Mouse (Mus musculus) heart, postnatal 14 days (tissue): ENCODE data around the gene Actl10. TPM values are rescaled to one million over a fixed set of nuclear protein-coding genes. Genes with fewer than 3 reads are reported as not detected.

Experiments
- DNase-seq, 2 experiments: peaks; one replicate each; pipeline ENCODE4 v3.0.0; 2021 to 2022
- intact Hi-C: fragments of 180-260 bp; cut with DNase I; formaldehyde crosslinking; loops from one replicate; pipeline ENCODE4 v1.15.1; 2025
- total RNA-seq, 2 experiments: library from RNA; stranded (reverse); gene quantifications; 2 replicates each; pipeline ENCODE4 v1.2.3; 2021

The Actl10 gene
- total RNA-seq, 2 experiments from 2014 or later: not detected

GRCm38 (mm10) chr2:154574271-154574670 lies 22.7 kb downstream of the Actl10 start:
- DNase-seq: no peak
- intact Hi-C loops: no loop called here

- no peak for DNase-seq
- intact Hi-C loops: no loop called here
Measured at GRCm38 (mm10) chr2:154576876-154577743, 25.5 kb downstream of the Actl10 start.

DNA sequence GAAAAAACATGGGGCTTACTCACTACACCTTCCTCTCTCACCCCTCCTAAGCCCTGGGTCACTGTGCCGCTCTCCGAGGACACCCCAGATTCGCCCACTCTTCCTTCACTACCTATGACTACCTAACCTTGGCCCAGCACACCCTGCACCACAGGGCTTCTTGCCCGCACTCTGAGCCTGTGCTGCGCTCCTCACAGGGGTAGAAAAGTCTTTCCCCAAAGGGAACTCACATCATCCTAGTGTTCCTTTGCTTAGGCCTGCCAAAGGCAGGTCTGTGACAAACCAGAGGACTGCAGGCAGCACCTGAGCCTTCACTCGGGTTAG lies 26.1 kb downstream of the Actl10 start:
- no peak for DNase-seq
- intact Hi-C loops: no loop called here

- intact Hi-C loops: no loop called here
- peak; percentile 36 to 65 for DNase-seq
Measured at GRCm38 (mm10) chr2:154580586-154580985, 29.0 kb downstream of the Actl10 start.

GRCm38 (mm10) chr2:154581421-154581820 lies 29.8 kb downstream of the Actl10 start:
- intact Hi-C loops: no loop called here
- no peak for DNase-seq

DNA sequence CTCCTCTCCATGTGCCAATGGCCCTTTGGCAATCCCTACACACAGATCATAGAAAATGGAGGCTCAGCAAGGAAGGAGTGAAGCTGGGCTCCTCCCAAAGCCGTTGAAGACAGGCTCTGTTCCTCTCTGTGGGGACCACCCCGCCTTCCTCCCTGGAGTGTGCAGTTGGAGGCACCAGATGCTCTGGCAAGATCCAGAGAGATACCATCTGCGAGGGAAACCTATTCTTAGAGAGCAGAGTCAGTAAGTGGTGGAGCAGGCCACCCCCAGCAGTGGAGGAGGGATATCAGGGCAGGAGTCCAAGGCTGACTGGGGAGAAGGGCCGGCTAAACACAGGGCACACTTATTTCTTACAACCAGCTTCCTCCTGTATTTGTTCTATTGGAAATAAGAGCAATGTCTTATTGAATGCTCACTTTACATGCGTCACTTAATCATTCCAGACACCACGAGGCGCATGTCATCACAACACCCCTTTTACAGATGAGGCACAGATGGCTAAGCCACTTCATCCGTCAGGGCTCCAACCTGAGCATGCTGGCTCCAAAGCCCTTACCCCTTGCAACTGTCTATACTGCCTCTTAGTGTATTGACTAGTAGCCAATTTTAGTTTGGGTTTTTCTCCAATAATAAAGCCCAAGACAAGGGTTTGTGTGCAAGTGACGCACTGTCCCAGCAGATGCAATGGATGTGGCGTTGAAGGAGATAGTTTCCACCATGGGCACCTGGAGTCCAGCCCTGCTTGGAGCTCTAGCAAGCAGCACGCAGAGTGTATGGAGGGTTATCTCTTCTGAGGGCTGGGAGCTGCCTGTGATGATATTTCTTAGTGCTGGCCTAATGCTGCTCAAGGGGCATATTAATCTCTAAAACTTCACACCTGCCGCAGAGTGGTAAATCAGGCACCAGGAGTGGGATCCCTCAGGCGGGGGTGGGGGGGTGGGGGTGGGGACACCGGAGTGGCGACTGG lies 32.6 kb downstream of the Actl10 start:
- DNase-seq: no peak
- intact Hi-C loops: no loop called here

GRCm38 (mm10) chr2:154584931-154585601 lies 33.5 kb downstream of the Actl10 start:
- DNase-seq: no peak
- intact Hi-C loops: no loop called here

DNA sequence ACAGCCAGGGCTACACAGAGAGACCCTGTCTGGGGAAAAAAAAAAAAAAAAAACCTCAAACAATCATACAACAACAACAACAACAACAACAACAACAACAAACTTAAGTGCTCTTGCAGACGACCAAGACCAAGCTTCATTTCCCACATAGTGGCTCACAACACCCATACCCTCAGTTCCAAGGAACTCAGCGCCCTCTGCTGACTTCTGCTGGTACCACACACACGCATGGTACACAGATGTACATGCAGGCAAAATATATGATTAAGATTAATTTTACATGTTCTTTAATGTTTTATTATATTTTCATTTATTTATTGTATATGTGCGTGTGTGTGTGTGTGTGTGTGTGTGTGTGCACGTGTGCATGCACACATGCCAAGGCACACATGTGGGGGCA lies 34.8 kb downstream of the Actl10 start:
- intact Hi-C loops: no loop called here
- DNase-seq: peak in 1 of 2 experiments; percentile 59

GRCm38 (mm10) chr2:154589051-154589450 lies 37.5 kb downstream of the Actl10 start:
- DNase-seq: no peak
- intact Hi-C loops: no loop called here

DNA sequence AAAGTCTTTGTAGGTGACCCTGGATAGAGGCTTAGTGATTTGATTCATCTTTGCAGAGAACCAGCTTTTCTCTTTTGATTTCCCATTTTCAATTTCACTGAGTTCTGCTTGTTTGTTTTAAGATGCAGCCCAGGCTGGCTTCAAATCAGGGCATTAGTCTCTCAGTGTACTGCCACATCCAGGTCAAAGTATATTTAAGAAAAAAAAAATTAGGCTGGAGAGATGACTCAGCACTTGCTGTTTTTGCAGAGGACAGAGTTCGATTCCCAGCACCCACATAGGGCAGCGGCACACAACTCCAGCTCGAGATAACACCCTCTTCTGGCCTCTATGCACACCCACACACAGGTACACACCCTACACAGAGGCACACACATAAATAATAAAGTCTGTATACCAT lies 39.7 kb downstream of the Actl10 start:
- intact Hi-C loops: no loop called here

GRCm38 (mm10) chr2:154593025-154593424 lies 41.4 kb downstream of the Actl10 start:
- intact Hi-C loops: no loop called here
- peak; percentile 27 to 46 for DNase-seq

More for the DNA sequence above, 39.7 kb downstream of the Actl10 start:
- DNase-seq: no peak

- intact Hi-C loops: loop anchor here (1.0 kb wide), 1 partner anchor 14 kb away; no protein-coding TSS in a partner anchor
- DNase-seq: no peak
Measured at GRCm38 (mm10) chr2:154595775-154596174, 44.2 kb downstream of the Actl10 start.

- intact Hi-C loops: no loop called here
- no peak for DNase-seq
Measured at GRCm38 (mm10) chr2:154597399-154597798, 45.8 kb downstream of the Actl10 start.

DNA sequence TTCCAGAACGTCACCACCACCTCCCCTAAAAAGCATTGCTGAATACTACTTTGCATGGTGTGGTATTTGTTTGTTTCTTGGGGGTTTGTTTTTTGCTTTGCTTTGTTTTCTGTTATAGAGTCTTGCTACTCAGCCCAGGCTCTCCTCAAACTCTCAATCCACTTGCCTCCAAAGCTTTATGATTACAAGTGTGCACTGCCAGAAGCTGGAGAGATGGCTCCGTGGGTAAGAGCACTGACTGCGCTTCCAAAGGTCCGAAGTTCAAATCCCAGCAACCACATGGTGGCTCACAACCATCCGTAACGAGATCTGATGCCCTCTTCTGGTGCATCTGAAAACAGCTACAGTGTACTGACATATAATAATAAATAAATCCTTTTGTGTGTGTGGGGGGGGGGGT lies 49.0 kb downstream of the Actl10 start:
- intact Hi-C loops: no loop called here
- DNase-seq: no peak

DNA sequence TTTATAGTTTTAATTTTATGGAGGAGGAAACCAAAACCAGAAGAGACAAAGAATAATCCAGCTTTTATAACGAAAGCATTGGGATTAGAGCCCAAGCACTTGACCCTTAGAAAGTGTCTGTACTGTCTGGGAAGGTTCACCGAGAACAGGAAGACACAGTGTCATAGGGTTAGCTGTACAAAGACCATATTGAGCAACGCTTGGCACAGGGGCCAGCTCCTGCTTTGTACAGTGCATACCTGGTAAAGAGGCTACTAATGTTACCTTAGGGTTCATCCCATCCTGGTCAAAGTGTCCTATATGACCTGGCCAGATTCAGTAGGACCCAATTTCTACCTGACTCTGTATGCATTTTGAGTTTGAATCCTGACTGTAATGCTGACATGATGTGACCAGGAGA lies 49.7 kb downstream of the Actl10 start:
- intact Hi-C loops: no loop called here
- DNase-seq: no peak

Other genes starting within 250 kb of the Actl10 start
- gene Bpifb9b, start 244.5 kb upstream of the Actl10 start, total RNA-seq: not detected
- gene Cdk5rap1, start 178.8 kb upstream of the Actl10 start, total RNA-seq: 10 to 100 TPM; 19.0 to 19.2 TPM
- gene Snta1, start 143.7 kb upstream of the Actl10 start, total RNA-seq: 10 to 100 TPM; 91.4 to 98.7 TPM
- gene Cbfa2t2, start 115.3 kb upstream of the Actl10 start, total RNA-seq: 10 to 100 TPM; 21.4 to 21.7 TPM
- under 1 TPM in 1 of 2 experiments, not detected in 1; 0.43 TPM for gene 1700003F12Rik, start 4.7 kb upstream of the Actl10 start, total RNA-seq
- 1 to 10 TPM in 1 of 2 experiments, under 1 TPM in 1; 0.90 to 1.2 TPM for gene Necab3, start 7.1 kb downstream of the Actl10 start, total RNA-seq
- 1 to 10 TPM; 2.2 to 4.3 TPM for gene E2f1, start 18.1 kb downstream of the Actl10 start, total RNA-seq
- gene Pxmp4, start 51.9 kb downstream of the Actl10 start, total RNA-seq: 10 to 100 TPM; 23.8 to 28.5 TPM
- 1 to 10 TPM; 2.3 to 2.6 TPM for gene Zfp341, start 61.5 kb downstream of the Actl10 start, total RNA-seq
- gene 4930519P11Rik, start 61.7 kb downstream of the Actl10 start, total RNA-seq: not detected
- gene Chmp4b, start 99.9 kb downstream of the Actl10 start, total RNA-seq: 100 to 1,000 TPM; 105 to 112 TPM
- gene Gm14214, start 218.3 kb downstream of the Actl10 start, total RNA-seq: not detected
- gene Raly, start 239.3 kb downstream of the Actl10 start, total RNA-seq: 100 to 1,000 TPM; 119 to 131 TPM
- gene a, start 239.6 kb downstream of the Actl10 start, total RNA-seq: not detected